Mouse (Mus musculus): ENCODE data around the gene Arl6ip5. TPM values are rescaled to one million over a fixed set of nuclear protein-coding genes. Genes with fewer than 3 reads are reported as not detected.

Gene Arl6ip5
- polyA plus RNA-seq, 1 experiment from 2014 or later, result 41.8 TPM

DNA sequence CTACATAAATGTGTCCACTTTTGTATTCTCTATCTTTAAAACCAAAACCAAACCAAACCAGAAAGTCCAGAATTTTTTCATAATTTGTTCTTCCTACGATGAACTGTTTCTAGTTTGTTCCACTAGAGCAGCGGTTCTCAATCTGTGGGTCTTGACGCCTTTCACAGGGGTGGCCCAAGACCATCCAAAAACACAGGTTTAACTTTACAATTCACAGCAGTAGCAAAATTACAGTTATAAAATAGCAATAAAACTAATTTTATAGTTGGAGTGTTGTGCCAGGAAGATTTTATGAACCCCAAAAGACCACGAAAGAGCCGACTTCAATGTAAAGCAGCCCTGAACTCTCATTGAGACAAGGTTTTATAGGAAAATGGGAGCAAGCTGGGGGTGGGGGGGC is 25.6 kb downstream of the Arl6ip5 start:
- no peak overlapping the region for H3K4me3 ChIP-seq (ENCODE audit: low read depth, low read length)
- no peak for DNase-seq (ENCODE audit: low spot score, missing footprints)
- no peak overlapping the region for H3K27ac ChIP-seq (ENCODE audit: low read depth, low read length)
- ATAC-seq (ENCODE audit: low FRiP score), result no peak
- H3K9ac ChIP-seq (ENCODE audit: low read length), result no peak overlapping the region
- peaks cover 3% of the 10 kb centered on the region; the same call in 1 of the 2 replicates for H3K9me3 ChIP-seq (ENCODE audit: control insufficient read depth, low read length)
- no peaks in the 10 kb centered on the region for H3K27me3 ChIP-seq (ENCODE audit: control insufficient read depth, insufficient read depth, low read length)
- whole genome bisulfite sequencing, result 97% methylated on average over 5 of the region's 5 CpGs
- H3K4me2 ChIP-seq, result no peak overlapping the region
- H3K36me3 ChIP-seq (ENCODE audit: control insufficient read depth, insufficient read depth, low read length), result no peaks in the 10 kb centered on the region
- no peaks in the 10 kb centered on the region for H3K4me1 ChIP-seq (ENCODE audit: control insufficient read depth, insufficient read depth, low read length)

- WGBS, result 89% methylated on average over 6 of the region's 6 CpGs
- Histone ChIP-seq H3K4me3 (ENCODE audit: low read depth, low read length) (no peak overlapping the region), H3K4me2 (no peak overlapping the region), H3K9me3 (ENCODE audit: control insufficient read depth, low read length) (peaks cover 3% of the 10 kb centered on the region; the same call in 1 of the 2 replicates), H3K4me1 (ENCODE audit: control insufficient read depth, insufficient read depth, low read length) (no peaks in the 10 kb centered on the region), H3K27me3 (ENCODE audit: control insufficient read depth, insufficient read depth, low read length) (no peaks in the 10 kb centered on the region), H3K27ac (ENCODE audit: low read depth, low read length) (no peak overlapping the region), H3K36me3 (ENCODE audit: control insufficient read depth, insufficient read depth, low read length) (no peaks in the 10 kb centered on the region), H3K9ac (ENCODE audit: low read length) (no peak overlapping the region)
- no peak for DNase-seq (ENCODE audit: low spot score, missing footprints)
- no peak for ATAC-seq (ENCODE audit: low FRiP score)
Observed at GRCm38 (mm10) chr6:97239360-97239759, 28.9 kb downstream of the Arl6ip5 start.

GRCm38 (mm10) chr6:97240092-97240491 is 29.6 kb downstream of the Arl6ip5 start:
- Histone ChIP-seq H3K36me3 (ENCODE audit: control insufficient read depth, insufficient read depth, low read length) (no peaks in the 10 kb centered on the region), H3K4me3 (ENCODE audit: low read depth, low read length) (no peak overlapping the region), H3K27ac (ENCODE audit: low read depth, low read length) (no peak overlapping the region), H3K4me2 (no peak overlapping the region), H3K4me1 (ENCODE audit: control insufficient read depth, insufficient read depth, low read length) (no peaks in the 10 kb centered on the region), H3K27me3 (ENCODE audit: control insufficient read depth, insufficient read depth, low read length) (no peaks in the 10 kb centered on the region), H3K9ac (ENCODE audit: low read length) (no peak overlapping the region), H3K9me3 (ENCODE audit: control insufficient read depth, low read length) (peaks cover 3% of the 10 kb centered on the region; the same call in 1 of the 2 replicates)
- 88% methylated on average over 5 of the region's 5 CpGs for WGBS
- DNase-seq (ENCODE audit: low spot score, missing footprints), result no peak
- no peak for ATAC-seq (ENCODE audit: low FRiP score)

- Histone ChIP-seq H3K27ac (ENCODE audit: low read depth, low read length) (no peak overlapping the region), H3K4me3 (ENCODE audit: low read depth, low read length) (no peak overlapping the region), H3K9ac (ENCODE audit: low read length) (no peak overlapping the region), H3K9me3 (ENCODE audit: control insufficient read depth, low read length) (peaks cover 3% of the 10 kb centered on the region; the same call in 1 of the 2 replicates), H3K27me3 (ENCODE audit: control insufficient read depth, insufficient read depth, low read length) (no peaks in the 10 kb centered on the region), H3K4me2 (no peak overlapping the region), H3K4me1 (ENCODE audit: control insufficient read depth, insufficient read depth, low read length) (no peaks in the 10 kb centered on the region), H3K36me3 (ENCODE audit: control insufficient read depth, insufficient read depth, low read length) (no peaks in the 10 kb centered on the region)
- DNase-seq (ENCODE audit: low spot score, missing footprints), result peak; percentile 47
- 88% methylated on average over 4 of the region's 4 CpGs for WGBS
- ATAC-seq (ENCODE audit: low FRiP score), result no peak
Observed at GRCm38 (mm10) chr6:97242522-97242921, 32.0 kb downstream of the Arl6ip5 start.

DNA sequence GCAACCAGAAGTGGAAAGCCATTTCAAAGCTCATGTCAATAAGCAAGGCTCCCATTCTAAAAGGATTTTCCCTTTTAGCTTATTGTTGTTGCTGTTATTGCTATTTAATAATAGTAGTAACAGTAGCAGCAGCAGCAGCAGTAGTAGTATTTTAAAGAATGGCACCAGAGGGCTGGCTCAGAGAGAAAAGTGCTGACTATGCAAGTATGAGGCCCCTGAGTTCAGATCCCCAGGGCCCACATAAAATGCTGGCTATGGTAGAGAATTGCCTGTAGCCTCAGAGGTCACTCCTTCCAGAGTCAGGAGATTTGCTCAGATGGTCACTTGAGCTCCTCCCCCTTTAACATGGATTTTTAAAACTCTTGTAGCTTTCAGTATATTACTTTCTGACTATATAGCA is 34.7 kb downstream of the Arl6ip5 start:
- Histone ChIP-seq H3K9me3 (ENCODE audit: control insufficient read depth, low read length) (no peaks in the 10 kb centered on the region), H3K4me2 (no peak overlapping the region), H3K4me1 (ENCODE audit: control insufficient read depth, insufficient read depth, low read length) (no peaks in the 10 kb centered on the region), H3K9ac (ENCODE audit: low read length) (no peak overlapping the region), H3K27me3 (ENCODE audit: control insufficient read depth, insufficient read depth, low read length) (no peaks in the 10 kb centered on the region), H3K36me3 (ENCODE audit: control insufficient read depth, insufficient read depth, low read length) (no peaks in the 10 kb centered on the region), H3K27ac (ENCODE audit: low read depth, low read length) (no peak overlapping the region), H3K4me3 (ENCODE audit: low read depth, low read length) (no peak overlapping the region)
- ATAC-seq (ENCODE audit: low FRiP score), result no peak
- peak; percentile 14 for DNase-seq (ENCODE audit: low spot score, missing footprints)

- WGBS, result 52% methylated on average over 6 of the region's 6 CpGs
- Histone ChIP-seq H3K27ac (ENCODE audit: low read depth, low read length) (no peak overlapping the region), H3K9me3 (ENCODE audit: control insufficient read depth, low read length) (no peaks in the 10 kb centered on the region), H3K4me1 (ENCODE audit: control insufficient read depth, insufficient read depth, low read length) (no peaks in the 10 kb centered on the region), H3K36me3 (ENCODE audit: control insufficient read depth, insufficient read depth, low read length) (no peaks in the 10 kb centered on the region), H3K27me3 (ENCODE audit: control insufficient read depth, insufficient read depth, low read length) (no peaks in the 10 kb centered on the region), H3K4me3 (ENCODE audit: low read depth, low read length) (no peak overlapping the region), H3K4me2 (no peak overlapping the region), H3K9ac (ENCODE audit: low read length) (no peak overlapping the region)
- ATAC-seq (ENCODE audit: low FRiP score) (no peak), DNase-seq (ENCODE audit: low spot score, missing footprints) (peak; percentile 95)
Observed at GRCm38 (mm10) chr6:97250966-97251365, 40.5 kb downstream of the Arl6ip5 start.

DNA sequence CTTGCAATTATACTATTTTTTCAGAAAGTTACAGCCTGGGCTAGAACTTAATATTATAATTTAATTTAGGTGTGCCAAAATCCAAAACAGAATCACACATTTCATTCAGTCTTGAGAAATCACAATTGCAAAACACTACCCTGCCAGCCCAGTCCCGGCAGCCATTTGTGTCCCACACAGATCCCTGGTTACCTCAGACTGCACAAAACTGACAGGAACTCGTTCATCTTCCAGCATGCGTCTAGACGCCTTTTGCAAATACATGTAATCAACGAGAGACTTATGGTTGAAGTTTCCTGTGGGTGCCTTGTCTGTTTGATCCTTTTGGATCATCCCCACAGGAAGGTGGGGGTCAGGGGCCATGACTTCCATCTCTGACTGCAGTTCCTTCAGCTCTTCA is 41.6 kb downstream of the Arl6ip5 start:
- no peak overlapping the region for H3K4me3 ChIP-seq (ENCODE audit: low read depth, low read length)
- no peak overlapping the region for H3K27ac ChIP-seq (ENCODE audit: low read depth, low read length)
- H3K36me3 ChIP-seq (ENCODE audit: control insufficient read depth, insufficient read depth, low read length), result no peaks in the 10 kb centered on the region
- DNase-seq (ENCODE audit: low spot score, missing footprints) (no peak), ATAC-seq (ENCODE audit: low FRiP score) (no peak)
- no peaks in the 10 kb centered on the region for H3K9me3 ChIP-seq (ENCODE audit: control insufficient read depth, low read length)
- no peaks in the 10 kb centered on the region for H3K4me1 ChIP-seq (ENCODE audit: control insufficient read depth, insufficient read depth, low read length)
- H3K4me2 ChIP-seq, result no peak overlapping the region
- no peak overlapping the region for H3K9ac ChIP-seq (ENCODE audit: low read length)
- WGBS, result 81% methylated on average over 5 of the region's 5 CpGs
- H3K27me3 ChIP-seq (ENCODE audit: control insufficient read depth, insufficient read depth, low read length), result no peaks in the 10 kb centered on the region

- 37% methylated on average over 9 of the region's 9 CpGs for WGBS
- Histone ChIP-seq H3K27ac (ENCODE audit: low read depth, low read length) (no peak within 1 kb of the TSS), H3K36me3 (ENCODE audit: control insufficient read depth, insufficient read depth, low read length) (no peaks in the 10 kb centered on the region), H3K4me3 (ENCODE audit: low read depth, low read length) (no peak within 1 kb of the TSS), H3K4me2 (no peak within 1 kb of the TSS), H3K9me3 (ENCODE audit: control insufficient read depth, low read length) (no peaks in the 10 kb centered on the region), H3K9ac (ENCODE audit: low read length) (no peak within 1 kb of the TSS), H3K27me3 (ENCODE audit: control insufficient read depth, insufficient read depth, low read length) (no peaks in the 10 kb centered on the region), H3K4me1 (ENCODE audit: control insufficient read depth, insufficient read depth, low read length) (no peaks in the 10 kb centered on the region)
- no peak for ATAC-seq (ENCODE audit: low FRiP score)
- DNase-seq (ENCODE audit: low spot score, missing footprints), result no peak
Observed at GRCm38 (mm10) chr6:97252711-97253221, 42.3 kb downstream of the Arl6ip5 start, which contains the start of gene Lmod3. TSS of gene Lmod3 (minus strand) at chr6:97252759.

DNA sequence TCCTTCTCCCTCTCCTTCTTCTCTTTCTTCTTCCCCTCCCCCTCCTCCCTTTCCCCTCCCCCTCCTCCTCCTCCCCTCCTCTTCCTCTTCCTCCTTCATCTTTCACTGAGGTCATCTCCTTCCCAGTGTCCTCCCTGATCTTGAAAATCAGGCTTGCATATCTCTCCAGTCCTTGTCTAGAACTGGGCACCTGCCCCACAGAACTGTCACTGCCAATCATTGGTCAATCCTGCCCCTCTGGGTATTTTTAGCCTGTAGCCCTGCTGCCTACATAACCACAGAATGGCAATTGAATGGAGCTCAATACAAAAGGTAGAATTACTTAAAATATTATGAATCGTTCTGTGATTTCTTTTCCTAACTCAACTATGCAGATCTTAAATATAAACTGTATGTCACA is 48.0 kb downstream of the Arl6ip5 start:
- H3K4me1 ChIP-seq (ENCODE audit: control insufficient read depth, insufficient read depth, low read length), result no peaks in the 10 kb centered on the region
- no peak overlapping the region for H3K27ac ChIP-seq (ENCODE audit: low read depth, low read length)
- ATAC-seq (ENCODE audit: low FRiP score), result no peak
- DNase-seq (ENCODE audit: low spot score, missing footprints), result peak; percentile 6
- no peak overlapping the region for H3K4me2 ChIP-seq
- 88% methylated on average over 1 of the region's 1 CpGs for WGBS
- no peaks in the 10 kb centered on the region for H3K9me3 ChIP-seq (ENCODE audit: control insufficient read depth, low read length)
- H3K36me3 ChIP-seq (ENCODE audit: control insufficient read depth, insufficient read depth, low read length), result no peaks in the 10 kb centered on the region
- no peak overlapping the region for H3K9ac ChIP-seq (ENCODE audit: low read length)
- no peaks in the 10 kb centered on the region for H3K27me3 ChIP-seq (ENCODE audit: control insufficient read depth, insufficient read depth, low read length)
- no peak overlapping the region for H3K4me3 ChIP-seq (ENCODE audit: low read depth, low read length)

All from midbrain, embryonic 11.5 days (tissue).